Mouse (Mus musculus): Measurements from ENCODE around the gene Srpk2. TPM values are rescaled to one million over a fixed set of nuclear protein-coding genes. Genes with fewer than 3 reads are reported as not detected.
A peak's percentile ranks its signal among the peaks of the same experiment; 100 is the strongest.

Srpk2 gene
- polyA plus RNA-seq, 1 experiment from 2014 or later: 98.4 TPM

DNA sequence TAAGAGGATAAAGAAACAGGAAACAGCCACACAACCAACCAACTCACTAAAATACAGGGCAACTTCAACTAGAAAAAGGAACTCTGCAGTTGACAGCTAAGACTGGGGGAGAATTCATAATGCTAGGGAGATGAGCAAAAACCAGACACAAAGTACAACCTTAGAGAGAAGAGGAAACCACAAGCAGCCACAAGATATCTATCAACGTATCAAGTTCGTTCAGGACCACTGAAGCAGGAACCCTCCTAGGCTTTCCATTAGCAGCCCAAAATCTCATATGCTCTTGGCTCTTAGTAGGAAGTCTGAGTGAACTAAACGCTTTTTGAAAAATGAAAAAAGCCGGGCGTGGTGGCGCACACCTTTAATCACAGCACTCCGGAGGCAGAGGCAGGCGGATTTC is 47.1 kb downstream of the Srpk2 start:
- Histone ChIP-seq H3K27ac (ENCODE audit: low read depth, low read length) (no peak overlapping the region), H3K9ac (ENCODE audit: low read length) (no peak overlapping the region), H3K27me3 (replicated peaks; ENCODE audit: control insufficient read depth, insufficient read depth, low read length) (no peaks in the 10 kb centered on the region), H3K9me3 (replicated peaks; ENCODE audit: control insufficient read depth, low read length) (no peaks in the 10 kb centered on the region), H3K36me3 (ENCODE audit: control insufficient read depth, insufficient read depth, low read length) (no peaks in the 10 kb centered on the region), H3K4me1 (ENCODE audit: control insufficient read depth, insufficient read depth, low read length) (no peaks in the 10 kb centered on the region), H3K4me3 (ENCODE audit: low read depth, low read length) (no peak overlapping the region), H3K4me2 (ENCODE audit: low read length) (no peak overlapping the region)
- DNase-seq (ENCODE audit: low spot score): no peak
- no peak for ATAC-seq
- 98% methylated on average over 8 of the region's 8 CpGs for WGBS

DNA sequence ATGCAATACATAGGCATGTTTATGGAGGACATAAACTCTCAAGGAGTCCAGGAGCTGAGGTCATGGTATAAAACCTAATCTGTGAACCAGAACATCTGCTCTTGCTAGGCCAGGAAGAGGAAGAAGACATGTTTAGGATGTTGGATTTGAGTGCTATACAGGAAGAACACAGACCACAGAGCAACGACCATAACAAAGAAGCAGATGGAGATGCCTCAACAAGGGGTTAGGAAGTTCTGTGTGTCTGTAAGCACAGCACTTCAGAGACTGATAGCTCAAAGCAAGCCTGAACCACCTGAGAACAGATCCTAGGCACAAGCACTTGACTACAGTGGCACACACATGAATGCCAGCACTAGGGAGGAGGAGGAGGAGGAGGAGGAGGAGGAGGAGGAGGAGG is 52.9 kb downstream of the Srpk2 start:
- H3K9ac ChIP-seq (ENCODE audit: low read length): no peak overlapping the region
- H3K36me3 ChIP-seq (ENCODE audit: control insufficient read depth, insufficient read depth, low read length): no peaks in the 10 kb centered on the region
- ATAC-seq (no peak), DNase-seq (ENCODE audit: low spot score) (no peak)
- H3K4me2 ChIP-seq (ENCODE audit: low read length): no peak overlapping the region
- no peak overlapping the region for H3K27ac ChIP-seq (ENCODE audit: low read depth, low read length)
- WGBS: 72% methylated on average over 1 of the region's 1 CpGs
- no peaks in the 10 kb centered on the region for H3K4me1 ChIP-seq (ENCODE audit: control insufficient read depth, insufficient read depth, low read length)
- no peaks in the 10 kb centered on the region for H3K27me3 ChIP-seq (replicated peaks; ENCODE audit: control insufficient read depth, insufficient read depth, low read length)
- H3K4me3 ChIP-seq (ENCODE audit: low read depth, low read length): no peak overlapping the region
- H3K9me3 ChIP-seq (replicated peaks; ENCODE audit: control insufficient read depth, low read length): no peaks in the 10 kb centered on the region

DNA sequence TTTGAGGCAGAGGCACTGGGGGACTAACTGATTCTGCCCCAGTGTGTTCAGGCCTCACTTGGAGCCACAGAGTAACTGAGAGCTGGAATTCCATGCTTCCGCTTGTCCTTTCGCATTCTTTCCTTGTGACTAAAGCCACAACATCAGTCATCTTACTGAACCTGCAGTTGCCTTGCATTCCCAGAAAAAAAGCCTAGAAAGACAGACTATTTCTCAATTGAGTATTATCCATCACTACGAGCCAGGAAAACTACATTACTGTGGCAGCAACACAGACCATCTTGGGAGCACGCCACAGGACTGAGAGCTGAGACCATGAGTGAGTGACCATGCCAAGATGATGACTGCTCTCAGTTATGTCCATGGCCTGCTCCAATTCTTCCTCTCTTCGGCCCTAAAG is 57.2 kb downstream of the Srpk2 start:
- WGBS: 93% methylated on average over 5 of the region's 5 CpGs
- ATAC-seq (no peak), DNase-seq (ENCODE audit: low spot score) (no peak)
- no peaks in the 10 kb centered on the region for H3K27me3 ChIP-seq (replicated peaks; ENCODE audit: control insufficient read depth, insufficient read depth, low read length)
- H3K36me3 ChIP-seq (ENCODE audit: control insufficient read depth, insufficient read depth, low read length): no peaks in the 10 kb centered on the region
- no peak overlapping the region for H3K4me2 ChIP-seq (ENCODE audit: low read length)
- H3K4me1 ChIP-seq (ENCODE audit: control insufficient read depth, insufficient read depth, low read length): no peaks in the 10 kb centered on the region; the same call in 1 of the 2 replicates
- no peak overlapping the region for H3K4me3 ChIP-seq (ENCODE audit: low read depth, low read length)
- H3K27ac ChIP-seq (ENCODE audit: low read depth, low read length): no peak overlapping the region
- H3K9ac ChIP-seq (ENCODE audit: low read length): no peak overlapping the region
- H3K9me3 ChIP-seq (replicated peaks; ENCODE audit: control insufficient read depth, low read length): no peaks in the 10 kb centered on the region

DNA sequence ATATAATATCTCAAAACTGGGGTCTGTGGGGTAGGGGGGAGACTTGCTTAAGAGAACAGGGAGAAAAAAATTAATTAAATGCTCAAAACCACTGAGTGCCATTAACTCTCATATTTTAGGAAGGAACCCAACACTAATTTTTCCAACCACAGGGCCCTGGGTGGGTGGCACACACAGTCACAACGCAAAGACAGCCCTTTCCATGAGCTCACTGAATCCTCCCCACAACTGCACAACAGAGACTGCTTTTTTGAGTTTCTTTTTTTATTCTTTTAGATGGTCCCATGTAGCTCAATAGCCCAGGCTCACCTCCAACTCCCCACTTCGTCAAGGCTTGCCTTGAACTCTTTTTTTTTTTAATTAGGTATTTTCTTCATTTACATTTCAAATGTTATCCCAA is 58.2 kb downstream of the Srpk2 start:
- Histone ChIP-seq H3K4me2 (ENCODE audit: low read length) (no peak overlapping the region), H3K27me3 (replicated peaks; ENCODE audit: control insufficient read depth, insufficient read depth, low read length) (no peaks in the 10 kb centered on the region), H3K27ac (ENCODE audit: low read depth, low read length) (no peak overlapping the region), H3K9me3 (replicated peaks; ENCODE audit: control insufficient read depth, low read length) (no peaks in the 10 kb centered on the region), H3K4me1 (ENCODE audit: control insufficient read depth, insufficient read depth, low read length) (no peaks in the 10 kb centered on the region; the same call in 1 of the 2 replicates), H3K36me3 (ENCODE audit: control insufficient read depth, insufficient read depth, low read length) (no peaks in the 10 kb centered on the region), H3K4me3 (ENCODE audit: low read depth, low read length) (no peak overlapping the region), H3K9ac (ENCODE audit: low read length) (no peak overlapping the region)
- ATAC-seq: no peak
- DNase-seq (ENCODE audit: low spot score): no peak
- WGBS: 23% methylated on average over 2 of the region's 2 CpGs

DNA sequence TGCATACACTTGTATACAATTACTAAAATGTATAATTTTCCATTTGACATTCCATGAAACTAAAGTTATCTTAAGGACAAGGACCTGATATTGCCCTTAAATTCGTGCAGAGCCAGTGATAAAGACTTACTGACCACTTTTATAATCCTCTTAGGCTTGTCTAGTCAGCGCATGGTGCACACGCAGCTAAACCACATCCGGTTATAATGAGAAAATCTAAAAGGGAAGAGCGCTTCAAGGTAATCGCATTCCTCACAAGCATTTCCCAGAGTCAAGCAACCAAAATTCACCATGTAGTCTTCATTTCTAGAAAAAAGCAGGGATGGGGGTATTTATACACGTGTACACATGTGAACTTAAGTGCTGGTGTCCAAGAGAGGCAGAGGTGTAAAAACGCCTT is 63.8 kb downstream of the Srpk2 start:
- H3K9me3 ChIP-seq (replicated peaks; ENCODE audit: control insufficient read depth, low read length): no peaks in the 10 kb centered on the region
- H3K4me1 ChIP-seq (ENCODE audit: control insufficient read depth, insufficient read depth, low read length): no peaks in the 10 kb centered on the region
- WGBS: 84% methylated on average over 8 of the region's 8 CpGs
- H3K9ac ChIP-seq (ENCODE audit: low read length): no peak overlapping the region
- no peak overlapping the region for H3K4me3 ChIP-seq (ENCODE audit: low read depth, low read length)
- H3K27ac ChIP-seq (ENCODE audit: low read depth, low read length): no peak overlapping the region
- no peaks in the 10 kb centered on the region for H3K36me3 ChIP-seq (ENCODE audit: control insufficient read depth, insufficient read depth, low read length)
- DNase-seq (ENCODE audit: low spot score): no peak
- no peaks in the 10 kb centered on the region for H3K27me3 ChIP-seq (replicated peaks; ENCODE audit: control insufficient read depth, insufficient read depth, low read length)
- ATAC-seq: no peak
- no peak overlapping the region for H3K4me2 ChIP-seq (ENCODE audit: low read length)

DNA sequence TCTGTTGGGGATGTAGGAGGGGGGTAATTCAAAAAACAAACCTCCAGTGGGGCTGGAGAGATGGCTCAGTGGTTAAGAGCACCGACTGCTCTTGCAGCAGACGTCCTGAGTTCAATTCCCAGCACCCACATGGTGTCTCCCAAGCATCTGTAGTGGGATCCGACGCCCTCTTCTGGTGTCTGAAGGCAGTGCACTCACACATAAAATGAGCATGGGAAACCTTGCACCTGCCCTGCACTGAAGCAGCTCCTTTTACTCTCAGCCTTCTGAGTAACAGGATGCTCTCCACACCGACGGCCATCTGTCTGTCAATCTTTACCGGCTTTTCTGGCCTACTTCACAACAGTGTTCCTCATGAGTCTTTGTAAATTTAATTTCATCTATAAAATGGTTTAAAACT is 65.8 kb downstream of the Srpk2 start:
- no peak overlapping the region for H3K9ac ChIP-seq (ENCODE audit: low read length)
- H3K4me2 ChIP-seq (ENCODE audit: low read length): no peak overlapping the region
- H3K27me3 ChIP-seq (replicated peaks; ENCODE audit: control insufficient read depth, insufficient read depth, low read length): no peaks in the 10 kb centered on the region
- no peaks in the 10 kb centered on the region for H3K36me3 ChIP-seq (ENCODE audit: control insufficient read depth, insufficient read depth, low read length)
- H3K4me1 ChIP-seq (ENCODE audit: control insufficient read depth, insufficient read depth, low read length): peaks cover 7% of the 10 kb centered on the region; the same call in 1 of the 2 replicates
- H3K27ac ChIP-seq (ENCODE audit: low read depth, low read length): no peak overlapping the region
- DNase-seq (ENCODE audit: low spot score) (no peak), ATAC-seq (no peak)
- no peak overlapping the region for H3K4me3 ChIP-seq (ENCODE audit: low read depth, low read length)
- 93% methylated on average over 7 of the region's 7 CpGs for WGBS
- H3K9me3 ChIP-seq (replicated peaks; ENCODE audit: control insufficient read depth, low read length): no peaks in the 10 kb centered on the region

DNA sequence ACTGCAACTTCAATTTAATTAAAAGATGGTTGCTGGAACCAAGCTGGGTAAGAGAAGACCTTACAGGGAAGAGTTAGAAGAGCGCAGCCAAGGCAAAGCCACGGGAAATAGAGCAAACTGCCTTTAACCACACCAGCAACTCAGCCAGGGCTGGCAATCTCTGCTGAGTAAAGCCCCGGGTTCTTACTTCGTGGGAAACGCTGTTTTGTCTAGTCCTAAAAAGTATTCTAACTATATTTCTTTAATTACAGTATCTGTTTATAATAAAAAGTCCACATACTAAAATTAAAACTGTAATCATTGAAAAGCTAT is 67.4 kb downstream of the Srpk2 start:
- peak overlapping the region; percentile 72 for H3K27ac ChIP-seq (ENCODE audit: low read depth, low read length)

DNA sequence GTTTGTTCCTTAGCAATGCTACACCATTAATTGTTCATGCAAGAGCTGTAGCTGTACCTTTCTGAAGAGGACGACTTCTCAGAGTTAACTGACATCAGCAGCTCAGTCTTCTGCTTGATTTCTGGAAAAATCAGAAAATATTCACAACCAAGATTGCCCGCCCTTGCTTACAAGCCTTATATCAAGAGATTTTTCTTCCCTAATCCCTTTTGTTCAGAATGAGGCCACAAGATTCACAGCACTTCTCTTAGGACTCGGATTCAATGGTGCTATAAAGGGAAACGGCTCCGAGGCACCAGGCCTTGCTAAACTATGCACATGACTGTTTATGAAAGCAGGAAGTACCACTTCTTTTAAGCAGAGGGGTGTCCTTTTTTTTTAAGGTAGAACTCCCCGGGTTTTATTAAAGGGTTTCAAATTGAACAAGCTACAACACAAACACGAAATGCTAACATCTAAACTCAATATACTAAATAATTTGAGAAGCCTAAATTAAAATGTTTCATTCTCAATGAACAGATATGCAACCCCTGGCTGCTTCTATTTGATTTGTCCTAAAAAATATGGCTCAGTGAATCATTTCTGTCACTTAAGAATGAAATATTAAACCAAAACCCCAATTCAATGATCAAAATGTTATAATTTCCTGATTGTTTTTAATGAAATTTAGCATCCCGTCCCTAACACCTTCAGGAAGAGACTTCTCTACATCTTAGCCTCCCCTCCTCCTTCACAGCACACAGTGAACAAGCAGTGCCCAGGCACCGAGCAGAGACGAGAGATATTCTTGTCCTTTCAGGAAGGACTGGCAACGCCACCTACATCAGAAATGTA is 67.9 kb downstream of the Srpk2 start:
- H3K27ac ChIP-seq (ENCODE audit: low read depth, low read length): peak overlapping the region; percentile 72
- 3% methylated on average over 11 of the region's 11 CpGs for WGBS

More for the DNA sequence above, 67.4 kb downstream of the Srpk2 start:
- peak overlapping the region; percentile 47 for H3K4me3 ChIP-seq (ENCODE audit: low read depth, low read length)
- H3K36me3 ChIP-seq (ENCODE audit: control insufficient read depth, insufficient read depth, low read length): no peaks in the 10 kb centered on the region
- H3K4me1 ChIP-seq (ENCODE audit: control insufficient read depth, insufficient read depth, low read length): peaks cover 7% of the 10 kb centered on the region; the same call in 1 of the 2 replicates
- ATAC-seq (no peak), DNase-seq (ENCODE audit: low spot score) (no peak)
- no peaks in the 10 kb centered on the region for H3K27me3 ChIP-seq (replicated peaks; ENCODE audit: control insufficient read depth, insufficient read depth, low read length)
- H3K9ac ChIP-seq (ENCODE audit: low read length): peak overlapping the region; percentile 53
- no peaks in the 10 kb centered on the region for H3K9me3 ChIP-seq (replicated peaks; ENCODE audit: control insufficient read depth, low read length)
- 12% methylated on average over 5 of the region's 5 CpGs for WGBS
- H3K4me2 ChIP-seq (ENCODE audit: low read length): peak overlapping the region; percentile 49

DNA sequence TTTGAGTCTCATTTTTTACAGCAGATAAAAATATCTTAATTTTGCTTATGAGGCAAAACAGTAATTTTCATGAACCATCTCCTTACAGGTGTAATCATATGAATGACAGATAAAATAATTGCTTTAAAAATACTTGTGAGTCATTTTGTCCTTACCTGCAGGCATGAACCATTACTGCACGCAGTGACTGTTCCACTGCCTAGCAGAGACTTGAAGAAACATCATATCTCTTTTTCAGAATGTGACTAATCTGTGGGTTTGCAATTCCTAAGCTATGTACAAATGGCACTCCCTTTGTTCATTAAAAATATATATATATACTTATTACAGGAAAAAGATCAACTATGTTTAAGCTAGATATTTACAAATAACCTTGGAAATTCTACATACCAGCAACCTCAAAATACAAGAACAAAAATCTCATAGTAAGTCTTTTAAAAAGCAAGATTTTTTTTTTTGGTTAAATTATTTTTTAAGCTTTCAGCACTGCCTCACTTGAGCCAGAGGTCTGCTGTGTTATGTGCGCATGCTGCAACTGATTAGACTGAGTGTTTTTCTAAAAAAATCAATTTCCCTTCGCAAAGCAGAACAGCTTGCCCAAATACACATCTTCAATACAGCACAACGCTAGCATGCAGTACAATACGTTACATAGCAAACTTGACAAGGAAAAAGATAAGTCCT is 68.7 kb downstream of the Srpk2 start:
- peak overlapping the region; percentile 53 for H3K9ac ChIP-seq (ENCODE audit: low read length)
- H3K4me1 ChIP-seq (ENCODE audit: control insufficient read depth, insufficient read depth, low read length): peaks cover 7% of the 10 kb centered on the region; the same call in 1 of the 2 replicates
- H3K4me2 ChIP-seq (ENCODE audit: low read length): peak overlapping the region; percentile 49
- no peaks in the 10 kb centered on the region for H3K36me3 ChIP-seq (ENCODE audit: control insufficient read depth, insufficient read depth, low read length)
- H3K27ac ChIP-seq (ENCODE audit: low read depth, low read length): peak overlapping the region; percentile 72
- H3K4me3 ChIP-seq (ENCODE audit: low read depth, low read length): peak overlapping the region; percentile 47
- H3K9me3 ChIP-seq (replicated peaks; ENCODE audit: control insufficient read depth, low read length): no peaks in the 10 kb centered on the region
- ATAC-seq (peak; percentile 59), DNase-seq (ENCODE audit: low spot score) (peak; percentile 42)
- H3K27me3 ChIP-seq (replicated peaks; ENCODE audit: control insufficient read depth, insufficient read depth, low read length): no peaks in the 10 kb centered on the region
- 33% methylated on average over 5 of the region's 5 CpGs for WGBS

More for the DNA sequence above, 67.9 kb downstream of the Srpk2 start:
- H3K4me1 ChIP-seq (ENCODE audit: control insufficient read depth, insufficient read depth, low read length): peaks cover 7% of the 10 kb centered on the region; the same call in 1 of the 2 replicates
- H3K4me2 ChIP-seq (ENCODE audit: low read length): peak overlapping the region; percentile 49
- no peaks in the 10 kb centered on the region for H3K36me3 ChIP-seq (ENCODE audit: control insufficient read depth, insufficient read depth, low read length)
- peak overlapping the region; percentile 53 for H3K9ac ChIP-seq (ENCODE audit: low read length)
- peak; percentile 95 for ATAC-seq
- DNase-seq (ENCODE audit: low spot score): peak; percentile 92
- peak overlapping the region; percentile 47 for H3K4me3 ChIP-seq (ENCODE audit: low read depth, low read length)
- no peaks in the 10 kb centered on the region for H3K9me3 ChIP-seq (replicated peaks; ENCODE audit: control insufficient read depth, low read length)
- no peaks in the 10 kb centered on the region for H3K27me3 ChIP-seq (replicated peaks; ENCODE audit: control insufficient read depth, insufficient read depth, low read length)
